Mouse (Mus musculus): Measurements from ENCODE around the gene Chaf1a. TPM values are rescaled to one million over a fixed set of nuclear protein-coding genes. Genes with fewer than 3 reads are reported as not detected.
"Not testable (repeated sequence)": the region's sequence is repeated elsewhere in the genome, so short reads cannot be mapped to it uniquely, and the experiment has no call there.

The Chaf1a gene
- polyA plus RNA-seq, 1 experiment from 2014 or later = 12.7 TPM

- Histone ChIP-seq H3K9me3 (replicated peaks; ENCODE audit: control insufficient read depth, low read length) (no peaks in the 10 kb centered on the region), H3K4me2 (ENCODE audit: low read depth, low read length) (no peak overlapping the region), H3K27me3 (ENCODE audit: control insufficient read depth, insufficient read depth, low read length) (no peaks in the 10 kb centered on the region), H3K9ac (ENCODE audit: low read length) (no peak overlapping the region), H3K36me3 (ENCODE audit: control insufficient read depth, insufficient read depth) (peaks cover 26% of the 10 kb centered on the region), H3K27ac (ENCODE audit: low read length) (no peak overlapping the region), H3K4me3 (ENCODE audit: low read length) (no peak overlapping the region), H3K4me1 (ENCODE audit: control insufficient read depth, insufficient read depth, low read length) (peaks cover 5% of the 10 kb centered on the region)
- no peak for ATAC-seq (replicated peaks; ENCODE audit: extremely low read depth, insufficient read depth, low FRiP score)
- 94% methylated on average over 8 of the region's 8 CpGs for WGBS
Observed at GRCm38 (mm10) chr17:56103465-56104285, 63.4 kb downstream of the Chaf1a start.

GRCm38 (mm10) chr17:56104821-56105220 is 64.6 kb downstream of the Chaf1a start:
- peaks cover 17% of the 10 kb centered on the region for H3K36me3 ChIP-seq (ENCODE audit: control insufficient read depth, insufficient read depth)
- not testable (repeated sequence) for H3K27me3 ChIP-seq (ENCODE audit: control insufficient read depth, insufficient read depth, low read length); H3K27ac ChIP-seq (ENCODE audit: low read length); H3K9ac ChIP-seq (ENCODE audit: low read length); H3K4me2 ChIP-seq (ENCODE audit: low read depth, low read length); ATAC-seq (replicated peaks; ENCODE audit: extremely low read depth, insufficient read depth, low FRiP score); H3K4me3 ChIP-seq (ENCODE audit: low read length); H3K9me3 ChIP-seq (replicated peaks; ENCODE audit: control insufficient read depth, low read length)
- WGBS = 88% methylated on average over 2 of the region's 5 CpGs
- H3K4me1 ChIP-seq (ENCODE audit: control insufficient read depth, insufficient read depth, low read length) = peaks cover 11% of the 10 kb centered on the region

- H3K9ac ChIP-seq (ENCODE audit: low read length); ATAC-seq (replicated peaks; ENCODE audit: extremely low read depth, insufficient read depth, low FRiP score); H3K9me3 ChIP-seq (replicated peaks; ENCODE audit: control insufficient read depth, low read length); H3K27me3 ChIP-seq (ENCODE audit: control insufficient read depth, insufficient read depth, low read length); H3K27ac ChIP-seq (ENCODE audit: low read length); H3K4me2 ChIP-seq (ENCODE audit: low read depth, low read length); H3K4me3 ChIP-seq (ENCODE audit: low read length); H3K36me3 ChIP-seq (ENCODE audit: control insufficient read depth, insufficient read depth): not testable (repeated sequence)
- peaks cover 12% of the 10 kb centered on the region for H3K4me1 ChIP-seq (ENCODE audit: control insufficient read depth, insufficient read depth, low read length)
- WGBS = 92% methylated on average over 4 of the region's 4 CpGs
Observed at GRCm38 (mm10) chr17:56106436-56106835, 66.2 kb downstream of the Chaf1a start.

GRCm38 (mm10) chr17:56106981-56107380 is 66.7 kb downstream of the Chaf1a start:
- H3K9ac ChIP-seq (ENCODE audit: low read length) = no peak overlapping the region
- no peaks in the 10 kb centered on the region for H3K9me3 ChIP-seq (replicated peaks; ENCODE audit: control insufficient read depth, low read length)
- H3K4me1 ChIP-seq (ENCODE audit: control insufficient read depth, insufficient read depth, low read length) = peaks cover 12% of the 10 kb centered on the region
- H3K4me3 ChIP-seq (ENCODE audit: low read length) = no peak overlapping the region
- H3K27me3 ChIP-seq (ENCODE audit: control insufficient read depth, insufficient read depth, low read length) = no peaks in the 10 kb centered on the region
- 69% methylated on average over 4 of the region's 4 CpGs for WGBS
- H3K36me3 ChIP-seq (ENCODE audit: control insufficient read depth, insufficient read depth) = peaks cover 3% of the 10 kb centered on the region
- H3K27ac ChIP-seq (ENCODE audit: low read length) = no peak overlapping the region
- H3K4me2 ChIP-seq (ENCODE audit: low read depth, low read length) = no peak overlapping the region
- no peak for ATAC-seq (replicated peaks; ENCODE audit: extremely low read depth, insufficient read depth, low FRiP score)

GRCm38 (mm10) chr17:56107736-56108135 is 67.5 kb downstream of the Chaf1a start:
- Histone ChIP-seq H3K4me2 (ENCODE audit: low read depth, low read length) (no peak overlapping the region), H3K9me3 (replicated peaks; ENCODE audit: control insufficient read depth, low read length) (no peaks in the 10 kb centered on the region), H3K36me3 (ENCODE audit: control insufficient read depth, insufficient read depth) (no peaks in the 10 kb centered on the region; the same call in 1 of the 2 replicates), H3K4me1 (ENCODE audit: control insufficient read depth, insufficient read depth, low read length) (peaks cover 12% of the 10 kb centered on the region), H3K4me3 (ENCODE audit: low read length) (no peak overlapping the region), H3K27ac (ENCODE audit: low read length) (no peak overlapping the region), H3K27me3 (ENCODE audit: control insufficient read depth, insufficient read depth, low read length) (no peaks in the 10 kb centered on the region), H3K9ac (ENCODE audit: low read length) (no peak overlapping the region)
- no peak for ATAC-seq (replicated peaks; ENCODE audit: extremely low read depth, insufficient read depth, low FRiP score)
- 78% methylated on average over 2 of the region's 2 CpGs for WGBS

GRCm38 (mm10) chr17:56108334-56109044 is 68.2 kb downstream of the Chaf1a start:
- H3K27me3 ChIP-seq (ENCODE audit: control insufficient read depth, insufficient read depth, low read length) = no peaks in the 10 kb centered on the region
- H3K4me3 ChIP-seq (ENCODE audit: low read length) = no peak overlapping the region
- peak overlapping the region; percentile 42; the same call in 1 of the 2 replicates for H3K4me2 ChIP-seq (ENCODE audit: low read depth, low read length)
- peak overlapping the region; percentile 19; the same call in 1 of the 2 replicates for H3K9ac ChIP-seq (ENCODE audit: low read length)
- ATAC-seq (replicated peaks; ENCODE audit: extremely low read depth, insufficient read depth, low FRiP score) = peak; percentile 52
- H3K4me1 ChIP-seq (ENCODE audit: control insufficient read depth, insufficient read depth, low read length) = peaks cover 12% of the 10 kb centered on the region
- H3K36me3 ChIP-seq (ENCODE audit: control insufficient read depth, insufficient read depth) = no peaks in the 10 kb centered on the region
- WGBS = 70% methylated on average over 6 of the region's 6 CpGs
- no peaks in the 10 kb centered on the region for H3K9me3 ChIP-seq (replicated peaks; ENCODE audit: control insufficient read depth, low read length)
- H3K27ac ChIP-seq (ENCODE audit: low read length) = peak overlapping the region; percentile 73; the same call in 1 of the 2 replicates

- no peaks in the 10 kb centered on the region for H3K36me3 ChIP-seq (ENCODE audit: control insufficient read depth, insufficient read depth)
- no peaks in the 10 kb centered on the region for H3K9me3 ChIP-seq (replicated peaks; ENCODE audit: control insufficient read depth, low read length)
- peak; percentile 80 for ATAC-seq (replicated peaks; ENCODE audit: extremely low read depth, insufficient read depth, low FRiP score)
- peak within 1 kb of the TSS; percentile 26 for H3K4me3 ChIP-seq (ENCODE audit: low read length)
- H3K4me2 ChIP-seq (ENCODE audit: low read depth, low read length) = peak within 1 kb of the TSS; percentile 42
- no peaks in the 10 kb centered on the region for H3K27me3 ChIP-seq (ENCODE audit: control insufficient read depth, insufficient read depth, low read length)
- H3K27ac ChIP-seq (ENCODE audit: low read length) = peak within 1 kb of the TSS; percentile 73
- 52% methylated on average over 10 of the region's 10 CpGs for WGBS
- H3K9ac ChIP-seq (ENCODE audit: low read length) = peak within 1 kb of the TSS; percentile 66
- H3K4me1 ChIP-seq (ENCODE audit: control insufficient read depth, insufficient read depth, low read length) = peaks cover 12% of the 10 kb centered on the region
Observed at GRCm38 (mm10) chr17:56109219-56110051, 69.2 kb downstream of the Chaf1a start, which contains the start of gene Plin4. Plin4 (minus strand) TSS chr17:56109803.

- Histone ChIP-seq H3K9me3 (replicated peaks; ENCODE audit: control insufficient read depth, low read length) (no peaks in the 10 kb centered on the region), H3K4me2 (ENCODE audit: low read depth, low read length) (no peak overlapping the region), H3K27ac (ENCODE audit: low read length) (no peak overlapping the region), H3K4me3 (ENCODE audit: low read length) (no peak overlapping the region), H3K9ac (ENCODE audit: low read length) (no peak overlapping the region), H3K27me3 (ENCODE audit: control insufficient read depth, insufficient read depth, low read length) (no peaks in the 10 kb centered on the region), H3K4me1 (ENCODE audit: control insufficient read depth, insufficient read depth, low read length) (peaks cover 12% of the 10 kb centered on the region), H3K36me3 (ENCODE audit: control insufficient read depth, insufficient read depth) (no peaks in the 10 kb centered on the region)
- 53% methylated on average over 4 of the region's 4 CpGs for WGBS
- ATAC-seq (replicated peaks; ENCODE audit: extremely low read depth, insufficient read depth, low FRiP score) = no peak
Observed at GRCm38 (mm10) chr17:56110571-56110970, 70.3 kb downstream of the Chaf1a start.

Data from heart, embryonic 16.5 days (tissue).